Mouse (Mus musculus) frontal cortex, postnatal 25 days (tissue): Measurements from ENCODE around the gene Srsf9.
"Not testable (repeated sequence)": the region's sequence is repeated elsewhere in the genome, so short reads cannot be mapped to it uniquely, and the experiment has no call there.

Experiments used
- DNase-seq, 2 experiments: peaks; one replicate each; pipeline ENCODE4 v3.0.0; 2022; ENCODE audit warnings: low spot score in 2 of 2

The Srsf9 gene

GRCm38 (mm10) chr5:115373441-115374203 is 46.6 kb downstream of the Srsf9 start:
- peak in 1 of 2 experiments; percentile 13 for DNase-seq

- DNase-seq, result no peak
These were observed 47.3 kb downstream of the Srsf9 start for GRCm38 (mm10) chr5:115374204-115374820.

- DNase-seq, result no peak
These were observed 48.5 kb downstream of the Srsf9 start for GRCm38 (mm10) chr5:115375436-115375835.

- DNase-seq, result not testable (repeated sequence)
These were observed 51.9 kb downstream of the Srsf9 start for GRCm38 (mm10) chr5:115378882-115379281.
